Mouse (Mus musculus): ENCODE data around the gene Anks1b. TPM values are rescaled to one million over a fixed set of nuclear protein-coding genes. Genes with fewer than 3 reads are reported as not detected.

The Anks1b gene
- polyA plus RNA-seq, 1 experiment from 2014 or later, result 0.84 TPM

DNA sequence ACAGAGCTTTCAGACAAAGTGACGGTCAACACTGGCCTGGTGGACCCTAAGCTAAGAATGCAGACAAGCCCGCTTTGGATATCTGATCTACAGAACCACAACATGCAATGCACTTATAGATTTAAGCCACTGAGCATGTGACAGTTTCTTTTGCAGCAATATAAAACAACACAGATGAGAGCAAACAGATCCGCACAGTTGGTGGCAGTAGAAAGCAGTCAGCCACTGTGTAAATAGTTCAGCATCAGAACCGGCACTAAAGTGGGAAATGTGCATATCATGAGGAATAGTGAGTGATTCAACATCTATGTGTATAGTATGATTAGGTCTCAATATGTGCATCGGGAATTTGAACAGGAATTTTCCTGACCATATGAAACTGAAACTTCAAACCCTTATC lies 867.6 kb downstream of the Anks1b start:
- H3K27me3 ChIP-seq (ENCODE audit: control insufficient read depth, insufficient read depth, low read length), result no peaks in the 10 kb centered on the region
- no peak overlapping the region for H3K4me2 ChIP-seq
- no peak for ATAC-seq (replicated peaks; ENCODE audit: insufficient number of reproducible peaks, low FRiP score, low TSS enrichment)
- no peak overlapping the region for H3K27ac ChIP-seq (ENCODE audit: low read depth, low read length)
- H3K36me3 ChIP-seq (ENCODE audit: control insufficient read depth, insufficient read depth, low read length), result no peaks in the 10 kb centered on the region
- no peaks in the 10 kb centered on the region for H3K4me1 ChIP-seq (ENCODE audit: control insufficient read depth, insufficient read depth, low read length)
- no peak overlapping the region for H3K4me3 ChIP-seq (ENCODE audit: low read depth, low read length)
- no peaks in the 10 kb centered on the region for H3K9me3 ChIP-seq (replicated peaks; ENCODE audit: control insufficient read depth, low read length)
- WGBS (ENCODE audit: insufficient replicate concordance), result 84% methylated on average over 5 of the region's 5 CpGs
- H3K9ac ChIP-seq (ENCODE audit: low read depth, low read length), result no peak overlapping the region

GRCm38 (mm10) chr10:90751889-90752288 lies 878.6 kb downstream of the Anks1b start:
- WGBS (ENCODE audit: insufficient replicate concordance), result 78% methylated on average over 5 of the region's 5 CpGs
- Histone ChIP-seq H3K4me1 (ENCODE audit: control insufficient read depth, insufficient read depth, low read length) (no peaks in the 10 kb centered on the region), H3K36me3 (ENCODE audit: control insufficient read depth, insufficient read depth, low read length) (no peaks in the 10 kb centered on the region), H3K4me2 (no peak overlapping the region), H3K27me3 (ENCODE audit: control insufficient read depth, insufficient read depth, low read length) (no peaks in the 10 kb centered on the region), H3K9ac (ENCODE audit: low read depth, low read length) (no peak overlapping the region), H3K27ac (ENCODE audit: low read depth, low read length) (no peak overlapping the region), H3K4me3 (ENCODE audit: low read depth, low read length) (no peak overlapping the region), H3K9me3 (replicated peaks; ENCODE audit: control insufficient read depth, low read length) (no peaks in the 10 kb centered on the region; the same call in 1 of the 2 replicates)
- no peak for ATAC-seq (replicated peaks; ENCODE audit: insufficient number of reproducible peaks, low FRiP score, low TSS enrichment)

DNA sequence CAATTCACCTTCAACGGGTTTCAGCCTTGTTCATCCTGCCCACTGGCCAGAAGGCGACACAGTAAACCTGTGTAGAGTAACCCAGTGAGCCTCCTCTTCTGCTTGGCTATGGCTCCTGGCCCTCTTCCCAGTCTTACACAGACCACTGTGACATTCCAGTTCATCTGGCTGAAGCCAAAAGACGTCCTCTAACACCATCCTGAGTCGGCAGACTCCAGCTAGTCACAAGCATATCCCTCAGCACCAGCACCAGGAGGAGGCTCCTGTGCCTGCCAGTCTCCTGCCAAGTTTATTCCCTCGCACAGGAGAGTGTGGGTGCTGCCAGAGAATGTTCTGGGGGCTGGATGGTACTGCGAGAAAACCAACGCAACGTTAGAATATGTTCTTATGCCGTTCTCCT lies 879.8 kb downstream of the Anks1b start:
- Histone ChIP-seq H3K27me3 (ENCODE audit: control insufficient read depth, insufficient read depth, low read length) (no peaks in the 10 kb centered on the region), H3K4me2 (no peak overlapping the region), H3K27ac (ENCODE audit: low read depth, low read length) (no peak overlapping the region), H3K4me3 (ENCODE audit: low read depth, low read length) (no peak overlapping the region), H3K9me3 (replicated peaks; ENCODE audit: control insufficient read depth, low read length) (no peaks in the 10 kb centered on the region; the same call in 1 of the 2 replicates), H3K4me1 (ENCODE audit: control insufficient read depth, insufficient read depth, low read length) (no peaks in the 10 kb centered on the region), H3K9ac (ENCODE audit: low read depth, low read length) (no peak overlapping the region), H3K36me3 (ENCODE audit: control insufficient read depth, insufficient read depth, low read length) (no peaks in the 10 kb centered on the region)
- 70% methylated on average over 9 of the region's 9 CpGs for WGBS (ENCODE audit: insufficient replicate concordance)
- ATAC-seq (replicated peaks; ENCODE audit: insufficient number of reproducible peaks, low FRiP score, low TSS enrichment), result no peak

DNA sequence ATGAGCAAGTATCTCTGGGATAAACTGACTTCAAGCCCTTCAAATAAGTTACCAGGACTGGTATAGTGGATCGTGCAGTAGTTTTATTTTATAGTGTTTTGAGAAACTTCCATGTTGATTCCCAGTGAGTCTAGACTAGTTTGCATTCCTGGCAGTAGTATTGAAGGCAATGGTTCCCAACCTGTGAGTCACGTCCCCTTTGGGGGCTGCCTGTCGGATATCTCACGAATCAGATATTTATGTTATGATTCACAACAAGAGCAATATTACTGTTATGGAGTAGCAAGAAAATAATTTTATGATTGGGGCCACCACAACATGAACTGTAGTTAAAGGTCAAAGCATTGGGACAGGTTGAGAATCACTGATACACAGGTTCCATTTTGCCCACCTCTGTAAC lies 884.5 kb downstream of the Anks1b start:
- Histone ChIP-seq H3K27me3 (ENCODE audit: control insufficient read depth, insufficient read depth, low read length) (no peaks in the 10 kb centered on the region), H3K9me3 (replicated peaks; ENCODE audit: control insufficient read depth, low read length) (no peaks in the 10 kb centered on the region), H3K4me2 (no peak overlapping the region), H3K27ac (ENCODE audit: low read depth, low read length) (no peak overlapping the region), H3K9ac (ENCODE audit: low read depth, low read length) (no peak overlapping the region), H3K4me1 (ENCODE audit: control insufficient read depth, insufficient read depth, low read length) (no peaks in the 10 kb centered on the region), H3K4me3 (ENCODE audit: low read depth, low read length) (no peak overlapping the region), H3K36me3 (ENCODE audit: control insufficient read depth, insufficient read depth, low read length) (no peaks in the 10 kb centered on the region)
- ATAC-seq (replicated peaks; ENCODE audit: insufficient number of reproducible peaks, low FRiP score, low TSS enrichment), result no peak
- 74% methylated on average over 4 of the region's 4 CpGs for WGBS (ENCODE audit: insufficient replicate concordance)

GRCm38 (mm10) chr10:90759929-90760328 lies 886.6 kb downstream of the Anks1b start:
- WGBS (ENCODE audit: insufficient replicate concordance), result 71% methylated on average over 5 of the region's 5 CpGs

GRCm38 (mm10) chr10:90766261-90766660 lies 893.0 kb downstream of the Anks1b start:
- Histone ChIP-seq H3K4me2 (no peak overlapping the region), H3K27me3 (ENCODE audit: control insufficient read depth, insufficient read depth, low read length) (peaks cover 3% of the 10 kb centered on the region; the same call in 1 of the 2 replicates), H3K4me3 (ENCODE audit: low read depth, low read length) (no peak overlapping the region), H3K9ac (ENCODE audit: low read depth, low read length) (no peak overlapping the region), H3K27ac (ENCODE audit: low read depth, low read length) (no peak overlapping the region), H3K36me3 (ENCODE audit: control insufficient read depth, insufficient read depth, low read length) (no peaks in the 10 kb centered on the region), H3K9me3 (replicated peaks; ENCODE audit: control insufficient read depth, low read length) (no peaks in the 10 kb centered on the region), H3K4me1 (ENCODE audit: control insufficient read depth, insufficient read depth, low read length) (no peaks in the 10 kb centered on the region)
- no peak for ATAC-seq (replicated peaks; ENCODE audit: insufficient number of reproducible peaks, low FRiP score, low TSS enrichment)
- 64% methylated on average over 3 of the region's 3 CpGs for WGBS (ENCODE audit: insufficient replicate concordance)

More at GRCm38 (mm10) chr10:90759929-90760328, 886.6 kb downstream of the Anks1b start:
- H3K4me1 ChIP-seq (ENCODE audit: control insufficient read depth, insufficient read depth, low read length), result no peaks in the 10 kb centered on the region
- ATAC-seq (replicated peaks; ENCODE audit: insufficient number of reproducible peaks, low FRiP score, low TSS enrichment), result no peak
- H3K4me2 ChIP-seq, result no peak overlapping the region
- no peak overlapping the region for H3K4me3 ChIP-seq (ENCODE audit: low read depth, low read length)
- H3K9ac ChIP-seq (ENCODE audit: low read depth, low read length), result no peak overlapping the region
- H3K36me3 ChIP-seq (ENCODE audit: control insufficient read depth, insufficient read depth, low read length), result no peaks in the 10 kb centered on the region
- no peaks in the 10 kb centered on the region for H3K9me3 ChIP-seq (replicated peaks; ENCODE audit: control insufficient read depth, low read length)
- no peak overlapping the region for H3K27ac ChIP-seq (ENCODE audit: low read depth, low read length)
- no peaks in the 10 kb centered on the region for H3K27me3 ChIP-seq (ENCODE audit: control insufficient read depth, insufficient read depth, low read length)

DNA sequence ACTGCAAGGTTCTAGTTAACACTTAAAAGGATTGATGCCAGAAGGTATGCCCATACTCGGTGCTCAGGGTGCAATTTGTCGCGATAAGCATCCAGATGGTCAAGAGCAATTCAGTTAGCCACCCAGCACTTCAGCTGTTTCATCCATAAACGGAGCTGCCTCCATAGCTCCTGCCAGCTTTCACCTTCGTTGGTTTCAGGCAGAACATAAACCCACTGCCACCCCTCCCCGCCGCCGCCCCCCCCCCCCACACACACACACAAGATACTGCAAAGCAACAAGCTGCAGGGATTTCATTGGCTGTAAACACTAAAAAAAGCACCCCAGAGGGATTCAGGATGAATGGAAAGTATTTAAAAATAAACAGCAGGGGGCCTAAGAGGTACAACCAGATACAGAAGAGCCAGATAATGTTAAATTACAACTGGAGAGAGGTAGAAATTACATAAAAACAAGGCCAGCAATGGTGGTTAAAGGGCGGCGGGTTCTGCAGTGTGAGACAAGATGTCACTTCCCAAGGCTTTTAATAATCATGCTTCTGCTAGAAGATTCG lies 897.2 kb downstream of the Anks1b start:
- peaks cover 3% of the 10 kb centered on the region; the same call in 1 of the 2 replicates for H3K27me3 ChIP-seq (ENCODE audit: control insufficient read depth, insufficient read depth, low read length)
- H3K4me1 ChIP-seq (ENCODE audit: control insufficient read depth, insufficient read depth, low read length), result no peaks in the 10 kb centered on the region
- no peaks in the 10 kb centered on the region for H3K9me3 ChIP-seq (replicated peaks; ENCODE audit: control insufficient read depth, low read length)
- H3K27ac ChIP-seq (ENCODE audit: low read depth, low read length), result no peak overlapping the region
- H3K4me3 ChIP-seq (ENCODE audit: low read depth, low read length), result no peak overlapping the region
- no peak for ATAC-seq (replicated peaks; ENCODE audit: insufficient number of reproducible peaks, low FRiP score, low TSS enrichment)
- no peak overlapping the region for H3K9ac ChIP-seq (ENCODE audit: low read depth, low read length)
- H3K4me2 ChIP-seq, result no peak overlapping the region
- 27% methylated on average over 11 of the region's 11 CpGs for WGBS (ENCODE audit: insufficient replicate concordance)
- H3K36me3 ChIP-seq (ENCODE audit: control insufficient read depth, insufficient read depth, low read length), result no peaks in the 10 kb centered on the region

GRCm38 (mm10) chr10:90771046-90771445 lies 897.7 kb downstream of the Anks1b start:
- Histone ChIP-seq H3K9me3 (replicated peaks; ENCODE audit: control insufficient read depth, low read length) (no peaks in the 10 kb centered on the region), H3K4me3 (ENCODE audit: low read depth, low read length) (no peak overlapping the region), H3K27me3 (ENCODE audit: control insufficient read depth, insufficient read depth, low read length) (peaks cover 3% of the 10 kb centered on the region; the same call in 1 of the 2 replicates), H3K4me1 (ENCODE audit: control insufficient read depth, insufficient read depth, low read length) (no peaks in the 10 kb centered on the region), H3K4me2 (no peak overlapping the region), H3K36me3 (ENCODE audit: control insufficient read depth, insufficient read depth, low read length) (no peaks in the 10 kb centered on the region), H3K9ac (ENCODE audit: low read depth, low read length) (no peak overlapping the region), H3K27ac (ENCODE audit: low read depth, low read length) (no peak overlapping the region)
- ATAC-seq (replicated peaks; ENCODE audit: insufficient number of reproducible peaks, low FRiP score, low TSS enrichment), result no peak
- 52% methylated on average over 7 of the region's 7 CpGs for WGBS (ENCODE audit: insufficient replicate concordance)
